Mouse (Mus musculus) urinary bladder, adult 2 months (tissue): ENCODE results near the gene Stk38l. TPM values are rescaled to one million over a fixed set of nuclear protein-coding genes. Genes with fewer than 3 reads are reported as not detected.
"Not testable (repeated sequence)": the region's sequence is repeated elsewhere in the genome, so short reads cannot be mapped to it uniquely, and the experiment has no call there.

Experiments
- DNase-seq: peaks from one replicate; pipeline ENCODE4 v3.0.0; 2022; ENCODE audit warnings: low spot score
- polyA plus RNA-seq: library from polyadenylated mRNA; depleted of rRNA; stranded (reverse); fragments of >200 nt; gene quantifications from 2 replicates; pipeline ENCODE4 v1.2.3, GENCODE M21; 2012

Gene Stk38l
- polyA plus RNA-seq, 1 experiment: 14.2 TPM

- no peak for DNase-seq
Measured at GRCm38 (mm10) chr6:146733554-146733953, 8.8 kb downstream of the Stk38l start.

GRCm38 (mm10) chr6:146738889-146739288 is 14.1 kb downstream of the Stk38l start:
- no peak for DNase-seq

- no peak for DNase-seq
Measured at GRCm38 (mm10) chr6:146740724-146741123, 15.9 kb downstream of the Stk38l start.

- DNase-seq: no peak
Measured at GRCm38 (mm10) chr6:146741986-146742635, 17.3 kb downstream of the Stk38l start.

- DNase-seq: not testable (repeated sequence)
Measured at GRCm38 (mm10) chr6:146744266-146744665, 19.5 kb downstream of the Stk38l start.

GRCm38 (mm10) chr6:146745180-146745579 is 20.4 kb downstream of the Stk38l start:
- DNase-seq: no peak

GRCm38 (mm10) chr6:146746577-146746976 is 21.8 kb downstream of the Stk38l start:
- DNase-seq: no peak

GRCm38 (mm10) chr6:146747057-146747456 is 22.3 kb downstream of the Stk38l start:
- DNase-seq: no peak

- no peak for DNase-seq
Measured at GRCm38 (mm10) chr6:146748271-146748670, 23.5 kb downstream of the Stk38l start.

- DNase-seq: no peak
Measured at GRCm38 (mm10) chr6:146751671-146752070, 26.9 kb downstream of the Stk38l start.

- no peak for DNase-seq
Measured at GRCm38 (mm10) chr6:146752178-146752577, 27.4 kb downstream of the Stk38l start.

GRCm38 (mm10) chr6:146752612-146753011 is 27.8 kb downstream of the Stk38l start:
- DNase-seq: no peak

- DNase-seq: no peak
Measured at GRCm38 (mm10) chr6:146753560-146754160, 28.9 kb downstream of the Stk38l start.

- DNase-seq: no peak
Measured at GRCm38 (mm10) chr6:146755136-146755535, 30.3 kb downstream of the Stk38l start.

GRCm38 (mm10) chr6:146755679-146756078 is 30.9 kb downstream of the Stk38l start:
- no peak for DNase-seq

- no peak for DNase-seq
Measured at GRCm38 (mm10) chr6:146759027-146759426, 34.2 kb downstream of the Stk38l start.

GRCm38 (mm10) chr6:146760022-146760421 is 35.2 kb downstream of the Stk38l start:
- no peak for DNase-seq

- no peak for DNase-seq
Measured at GRCm38 (mm10) chr6:146760736-146761135, 35.9 kb downstream of the Stk38l start.

- no peak for DNase-seq
Measured at GRCm38 (mm10) chr6:146762264-146762898, 37.6 kb downstream of the Stk38l start.

- DNase-seq: no peak
Measured at GRCm38 (mm10) chr6:146764593-146764992, 39.8 kb downstream of the Stk38l start.

- DNase-seq: no peak
Measured at GRCm38 (mm10) chr6:146765270-146765669, 40.5 kb downstream of the Stk38l start.

GRCm38 (mm10) chr6:146768813-146769404 is 44.1 kb downstream of the Stk38l start:
- DNase-seq: no peak
